Mouse (Mus musculus): Measurements from ENCODE around the gene Inafm2.

The Inafm2 gene

GRCm38 (mm10) chr2:118745232-118745884 is at the start of gene Inafm2:
Gene Inafm2 (plus strand): TSS chr2:118745758.
- peak; percentile 89 for DNase-seq (ENCODE audit: extremely low spot score, low spot score)

- no peak for DNase-seq (ENCODE audit: extremely low spot score, low spot score)
These were observed 48.9 kb upstream of the Inafm2 start for GRCm38 (mm10) chr2:118696451-118697308.

GRCm38 (mm10) chr2:118697311-118697877 is 48.2 kb upstream of the Inafm2 start:
- no peak for DNase-seq (ENCODE audit: extremely low spot score, low spot score)

GRCm38 (mm10) chr2:118697955-118698354 is 47.6 kb upstream of the Inafm2 start:
- DNase-seq (ENCODE audit: extremely low spot score, low spot score), result no peak

- DNase-seq (ENCODE audit: extremely low spot score, low spot score), result peak; percentile 90
These were observed 45.1 kb upstream of the Inafm2 start for GRCm38 (mm10) chr2:118700179-118701062.

GRCm38 (mm10) chr2:118701161-118701560 is 44.4 kb upstream of the Inafm2 start:
- DNase-seq (ENCODE audit: extremely low spot score, low spot score), result no peak

GRCm38 (mm10) chr2:118701971-118702882 is 43.3 kb upstream of the Inafm2 start:
- peak; percentile 60 for DNase-seq (ENCODE audit: extremely low spot score, low spot score)

GRCm38 (mm10) chr2:118702883-118703761 is 42.4 kb upstream of the Inafm2 start:
- peak; percentile 66 for DNase-seq (ENCODE audit: extremely low spot score, low spot score)

GRCm38 (mm10) chr2:118703913-118704730 is 41.4 kb upstream of the Inafm2 start, which contains the start of gene Ankrd63:
Gene Ankrd63 (minus strand): TSS chr2:118703963.
- peak; percentile 49 for DNase-seq (ENCODE audit: extremely low spot score, low spot score)

GRCm38 (mm10) chr2:118706436-118706835 is 39.1 kb upstream of the Inafm2 start:
- DNase-seq (ENCODE audit: extremely low spot score, low spot score), result no peak

GRCm38 (mm10) chr2:118708472-118708871 is 37.1 kb upstream of the Inafm2 start:
- no peak for DNase-seq (ENCODE audit: extremely low spot score, low spot score)

- DNase-seq (ENCODE audit: extremely low spot score, low spot score), result no peak
These were observed 35.8 kb upstream of the Inafm2 start for GRCm38 (mm10) chr2:118709655-118710221.

GRCm38 (mm10) chr2:118711038-118711494 is 34.5 kb upstream of the Inafm2 start:
- peak; percentile 70 for DNase-seq (ENCODE audit: extremely low spot score, low spot score)

GRCm38 (mm10) chr2:118713631-118714030 is 31.9 kb upstream of the Inafm2 start:
- DNase-seq (ENCODE audit: extremely low spot score, low spot score), result no peak

GRCm38 (mm10) chr2:118714230-118714629 is 31.3 kb upstream of the Inafm2 start:
- DNase-seq (ENCODE audit: extremely low spot score, low spot score), result no peak

- no peak for DNase-seq (ENCODE audit: extremely low spot score, low spot score)
These were observed 28.9 kb upstream of the Inafm2 start for GRCm38 (mm10) chr2:118716677-118717076.

GRCm38 (mm10) chr2:118723693-118724486 is 21.7 kb upstream of the Inafm2 start:
- DNase-seq (ENCODE audit: extremely low spot score, low spot score), result no peak
